Mouse (Mus musculus): ENCODE measurements around the gene Olfr524.
A peak's percentile ranks its signal among the peaks of the same experiment; 100 is the strongest.

Olfr524 gene

GRCm38 (mm10) chr7:140186646-140187620, 18.8 kb downstream of the Olfr524 start:
- DNase-seq (ENCODE audit: low read depth, low spot score), result peak; percentile 39

GRCm38 (mm10) chr7:140184206-140184605, 21.6 kb downstream of the Olfr524 start:
- DNase-seq (ENCODE audit: low read depth, low spot score), result no peak

GRCm38 (mm10) chr7:140180692-140181091, 25.1 kb downstream of the Olfr524 start:
- no peak for DNase-seq (ENCODE audit: low read depth, low spot score)

- DNase-seq (ENCODE audit: low read depth, low spot score), result no peak
Observed at GRCm38 (mm10) chr7:140179176-140179575, 26.6 kb downstream of the Olfr524 start.

GRCm38 (mm10) chr7:140172936-140173335, 32.8 kb downstream of the Olfr524 start, which contains the start of gene Olfr523:
Gene Olfr523 (plus strand): TSS chr7:140173217.
- DNase-seq (ENCODE audit: low read depth, low spot score), result no peak

- DNase-seq (ENCODE audit: low read depth, low spot score), result no peak
Observed at GRCm38 (mm10) chr7:140170863-140171262, 34.9 kb downstream of the Olfr524 start.

GRCm38 (mm10) chr7:140169386-140169785, 36.4 kb downstream of the Olfr524 start:
- DNase-seq (ENCODE audit: low read depth, low spot score), result no peak

GRCm38 (mm10) chr7:140167950-140168349, 37.8 kb downstream of the Olfr524 start:
- no peak for DNase-seq (ENCODE audit: low read depth, low spot score)

- no peak for DNase-seq (ENCODE audit: low read depth, low spot score)
Observed at GRCm38 (mm10) chr7:140164664-140165063, 41.1 kb downstream of the Olfr524 start, which contains the start of gene Olfr522. Gene Olfr522 (minus strand): TSS chr7:140164764.

- DNase-seq (ENCODE audit: low read depth, low spot score), result no peak
Observed at GRCm38 (mm10) chr7:140160363-140160762, 45.4 kb downstream of the Olfr524 start.

GRCm38 (mm10) chr7:140154218-140154927, 51.4 kb downstream of the Olfr524 start, which contains the start of gene Sprn:
Gene Sprn (minus strand): TSS chr7:140154877.
- no peak for DNase-seq (ENCODE audit: low read depth, low spot score)

GRCm38 (mm10) chr7:140153829-140154217, 51.9 kb downstream of the Olfr524 start:
- no peak for DNase-seq (ENCODE audit: low read depth, low spot score)

- no peak for DNase-seq (ENCODE audit: low read depth, low spot score)
Observed at GRCm38 (mm10) chr7:140153383-140153782, 52.4 kb downstream of the Olfr524 start.
